In the genomic region with DNA sequence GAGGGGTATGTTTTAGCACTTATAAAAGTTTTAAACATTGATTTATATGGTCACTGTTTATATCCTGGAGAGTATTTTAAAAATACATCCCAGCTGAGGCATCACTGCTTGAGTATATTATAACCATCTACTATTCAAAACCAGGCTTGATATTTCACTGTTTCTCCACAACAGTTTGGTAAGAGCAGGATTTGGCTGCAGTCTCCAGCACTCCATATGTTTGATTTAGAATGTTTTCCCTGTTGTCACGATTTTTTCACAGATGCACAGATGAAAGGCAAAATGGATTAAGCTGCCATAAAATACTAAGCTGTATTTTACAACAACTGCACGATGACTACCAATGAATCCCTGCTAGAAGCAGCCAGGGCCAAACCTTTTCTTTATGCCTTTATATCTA, we compare ENCODE assay signal across 19 mouse cellular contexts.
DNase-seq lines count a peak whose midpoint lies in the region; ATAC-seq and TF ChIP-seq lines count a peak whose summit lies in the region.
"Had no signal": no experiment of that assay in that cellular context is flagged by ENCODE, and none has a peak within 500 bp of the region (broad histone marks: within the 10 kb centered on the region; RNA-seq: fewer than 3 reads in every experiment).

No protein-coding gene starts in this region.

- peak; percentile 26; the same call in 1 of the 2 replicates for ATAC-seq in forebrain, embryonic 14.5 days
- ATAC-seq: liver, postnatal 0 days had no signal

- H3K9me3 ChIP-seq in forebrain, embryonic 14.5 days (replicated peaks; ENCODE audit: control insufficient read depth, low read length): no peaks in the 10 kb centered on the region
- no peaks in the 10 kb centered on the region for H3K9me3 ChIP-seq in forebrain, embryonic 10.5 days
- H3K9me3 ChIP-seq: heart, embryonic 15.5 days; kidney, embryonic 15.5 days; stomach, embryonic 15.5 days had no signal

- no peaks in the 10 kb centered on the region for H3K4me1 ChIP-seq in forebrain, embryonic 14.5 days (ENCODE audit: control insufficient read depth, insufficient read depth, low read length)
- H3K4me1 ChIP-seq in forebrain, embryonic 10.5 days: no peaks in the 10 kb centered on the region
- H3K4me1 ChIP-seq: heart, embryonic 15.5 days; kidney, embryonic 15.5 days; stomach, embryonic 15.5 days had no signal

- no peak overlapping the region for H3K4me2 ChIP-seq in forebrain, embryonic 14.5 days (ENCODE audit: low read length)
- H3K4me2 ChIP-seq: heart, embryonic 15.5 days; kidney, embryonic 15.5 days; stomach, embryonic 15.5 days had no signal

- H3K9ac ChIP-seq in forebrain, embryonic 14.5 days (ENCODE audit: low read length): no peak overlapping the region
- H3K9ac ChIP-seq: heart, embryonic 15.5 days; kidney, embryonic 15.5 days; liver, postnatal 0 days; stomach, embryonic 15.5 days had no signal

- no peak for TF ChIP-seq CTCF in brain, embryonic 14.5 days (IDR thresholded peaks at IDR 0.05; ENCODE audit: borderline replicate concordance, extremely low read depth, insufficient read depth, insufficient read length)

- peak; percentile 74 for DNase-seq in forebrain, embryonic 14.5 days (ENCODE audit: low spot score)
- DNase-seq in forebrain, embryonic 10.5 days (ENCODE audit: extremely low spot score, low spot score): no peak
- peak; percentile 72 for DNase-seq in brain, embryonic 14.5 days (ENCODE audit: low read depth)
- DNase-seq in layer of hippocampus, adult 8-10 months (ENCODE audit: low spot score in 2 of 2): peak; percentile 43 to 56
- peak; percentile 40 to 53 for DNase-seq in right cerebral cortex, postnatal 10 days (ENCODE audit: low spot score in 2 of 2)
- DNase-seq in lung, postnatal 25 days (ENCODE audit: low spot score): no peak
- no peak for DNase-seq in thymus, postnatal 25 days
- DNase-seq in embryo, embryonic 10 days (ENCODE audit: low spot score): no peak
- DNase-seq: adrenal gland, postnatal 25 days; cerebellum, postnatal 36 days; heart, adult 18-20 months; liver, postnatal 0 days; lung, postnatal 4 days; midbrain, embryonic 14.5 days; thymus, postnatal 14 days had no signal

- H3K4me3 ChIP-seq in forebrain, embryonic 14.5 days (ENCODE audit: low read depth, low read length): no peak overlapping the region
- no peak overlapping the region for H3K4me3 ChIP-seq in forebrain, embryonic 10.5 days
- H3K4me3 ChIP-seq: heart, embryonic 15.5 days; kidney, embryonic 15.5 days; stomach, embryonic 15.5 days had no signal

- no peaks in the 10 kb centered on the region for H3K36me3 ChIP-seq in forebrain, embryonic 14.5 days (ENCODE audit: control insufficient read depth, insufficient read depth, low read length)
- H3K36me3 ChIP-seq in forebrain, embryonic 10.5 days (replicated peaks): no peaks in the 10 kb centered on the region
- H3K36me3 ChIP-seq: heart, embryonic 15.5 days; kidney, embryonic 15.5 days; stomach, embryonic 15.5 days had no signal

- TF ChIP-seq POLR2A in brain, embryonic 14.5 days (IDR thresholded peaks at IDR 0.05; ENCODE audit: borderline replicate concordance, extremely low read depth, insufficient read depth, insufficient read length, poor library complexity, severe bottlenecking): no peak

- no peak overlapping the region for H3K27ac ChIP-seq in forebrain, embryonic 14.5 days (ENCODE audit: low read depth, low read length)
- H3K27ac ChIP-seq in forebrain, embryonic 10.5 days: no peak overlapping the region
- H3K27ac ChIP-seq: heart, embryonic 15.5 days; kidney, embryonic 15.5 days; stomach, embryonic 15.5 days had no signal

- 74% methylated on average over 2 of the region's 2 CpGs for WGBS in forebrain, embryonic 14.5 days
- 77% methylated on average over 2 of the region's 2 CpGs for WGBS in forebrain, embryonic 10.5 days

- H3K27me3 ChIP-seq in forebrain, embryonic 14.5 days (replicated peaks; ENCODE audit: control insufficient read depth, insufficient read depth, low read length): no peaks in the 10 kb centered on the region
- no peaks in the 10 kb centered on the region for H3K27me3 ChIP-seq in forebrain, embryonic 10.5 days (ENCODE audit: poor library complexity, severe bottlenecking)
- H3K27me3 ChIP-seq: CH12.LX; heart, embryonic 15.5 days; kidney, embryonic 15.5 days; stomach, embryonic 15.5 days had no signal

Comparison
In these comparisons a context has a peak if more than half of its experiments do, and no peak if none do; other contexts are left out.
1. DNase-seq: peak in forebrain, embryonic 14.5 days (single experiment), brain, embryonic 14.5 days (single experiment), layer of hippocampus, adult 8-10 months (2 of 2) and right cerebral cortex, postnatal 10 days (2 of 2); none in forebrain, embryonic 10.5 days (single experiment), lung, postnatal 25 days (single experiment), thymus, postnatal 25 days (single experiment) and embryo, embryonic 10 days (single experiment).